Mouse (Mus musculus) gastrocnemius, postnatal 14 days (tissue): ENCODE results near the gene Ntng1. TPM values are rescaled to one million over a fixed set of nuclear protein-coding genes. Genes with fewer than 3 reads are reported as not detected.

ENCODE experiments used
- DNase-seq: peaks from one replicate; pipeline ENCODE4 v3.0.0; 2021; ENCODE audit warnings: mixed read lengths
- intact Hi-C: fragments of 180-260 bp; cut with DNase I; formaldehyde crosslinking; loops from one replicate; pipeline ENCODE4 v1.15.1; 2025; ENCODE audit warnings: low total_unique reads
- long read RNA-seq, 2 experiments: library from polyadenylated mRNA; stranded (forward); transcript quantifications; one replicate each; pipeline ENCODE4 v2.0.0; 2021
- total RNA-seq, 2 experiments: library from RNA; stranded (reverse); gene quantifications; 2 replicates each; pipeline ENCODE4 v1.2.3; 2021

The Ntng1 gene
- total RNA-seq, result under 1 TPM; 0.60 to 0.92 TPM
- long read RNA-seq, experiment 1, partial matches to known transcripts, result 0 of 2 reads
- long read RNA-seq, experiment 1, other reads (novel, unspliced or antisense), result 2 of 2 reads
- long read RNA-seq, experiment 2, result 0 reads

- intact Hi-C loops, result no loop called here
Observed at GRCm38 (mm10) chr3:110143206-110144061, at the start of gene Ntng1. Ntng1 (minus strand) TSS chr3:110144011.

GRCm38 (mm10) chr3:110187401-110187948, 43.7 kb upstream of the Ntng1 start:
- DNase-seq, result no peak

More at GRCm38 (mm10) chr3:110143206-110144061, at the start of gene Ntng1:
- DNase-seq, result peak; percentile 6

GRCm38 (mm10) chr3:110149089-110149488, 5.3 kb upstream of the Ntng1 start:
- intact Hi-C loops, result no loop called here
- DNase-seq, result no peak

More at GRCm38 (mm10) chr3:110187401-110187948, 43.7 kb upstream of the Ntng1 start:
- intact Hi-C loops, result no loop called here

GRCm38 (mm10) chr3:110144301-110145055, 667 bp upstream of the Ntng1 start:
- DNase-seq, result no peak
- intact Hi-C loops, result no loop called here

GRCm38 (mm10) chr3:110142314-110143205, 1.3 kb downstream of the Ntng1 start:
- peak; percentile 16 for DNase-seq
- intact Hi-C loops, result no loop called here

GRCm38 (mm10) chr3:110141351-110142302, 2.2 kb downstream of the Ntng1 start:
- DNase-seq, result peak; percentile 13

GRCm38 (mm10) chr3:110136115-110136514, 7.7 kb downstream of the Ntng1 start:
- intact Hi-C loops, result no loop called here
- no peak for DNase-seq

More at GRCm38 (mm10) chr3:110141351-110142302, 2.2 kb downstream of the Ntng1 start:
- intact Hi-C loops, result no loop called here

- no peak for DNase-seq
- intact Hi-C loops, result no loop called here
Observed at GRCm38 (mm10) chr3:110133150-110133549, 10.7 kb downstream of the Ntng1 start.

GRCm38 (mm10) chr3:110132289-110132688, 11.5 kb downstream of the Ntng1 start:
- DNase-seq, result no peak
- intact Hi-C loops, result no loop called here

GRCm38 (mm10) chr3:110131043-110131891, 12.5 kb downstream of the Ntng1 start:
- intact Hi-C loops, result no loop called here
- no peak for DNase-seq

GRCm38 (mm10) chr3:110129607-110130006, 14.2 kb downstream of the Ntng1 start:
- no peak for DNase-seq
- intact Hi-C loops, result no loop called here

GRCm38 (mm10) chr3:110105982-110106381, 37.8 kb downstream of the Ntng1 start:
- no peak for DNase-seq
- intact Hi-C loops, result no loop called here

- no peak for DNase-seq
- intact Hi-C loops, result no loop called here
Observed at GRCm38 (mm10) chr3:110094407-110094806, 49.4 kb downstream of the Ntng1 start.

- intact Hi-C loops, result no loop called here
- no peak for DNase-seq
Observed at GRCm38 (mm10) chr3:110094003-110094402, 49.8 kb downstream of the Ntng1 start.

GRCm38 (mm10) chr3:110092521-110092920, 51.3 kb downstream of the Ntng1 start:
- DNase-seq, result no peak
- intact Hi-C loops, result no loop called here

- intact Hi-C loops, result no loop called here
- DNase-seq, result no peak
Observed at GRCm38 (mm10) chr3:110087189-110087588, 56.6 kb downstream of the Ntng1 start.

- intact Hi-C loops, result no loop called here
Observed at GRCm38 (mm10) chr3:110085336-110085735, 58.5 kb downstream of the Ntng1 start.

More at GRCm38 (mm10) chr3:110085336-110085735, 58.5 kb downstream of the Ntng1 start:
- no peak for DNase-seq
